Mouse (Mus musculus): ENCODE data around the gene Bcl6b.
A peak's percentile ranks its signal among the peaks of the same experiment; 100 is the strongest.

The Bcl6b gene

GRCm38 (mm10) chr11:70229260-70230010 is at the start of gene Bcl6b:
Gene Bcl6b (minus strand): TSS chr11:70229798.
- DNase-seq = no peak

GRCm38 (mm10) chr11:70278961-70279360 is 49.4 kb upstream of the Bcl6b start:
- no peak for DNase-seq

GRCm38 (mm10) chr11:70271641-70272040 is 42.0 kb upstream of the Bcl6b start:
- no peak for DNase-seq

- DNase-seq = no peak
These were observed 36.8 kb upstream of the Bcl6b start for GRCm38 (mm10) chr11:70266405-70266804.

GRCm38 (mm10) chr11:70265819-70266218 is 36.2 kb upstream of the Bcl6b start:
- no peak for DNase-seq

- DNase-seq = peak; percentile 65
These were observed 35.7 kb upstream of the Bcl6b start for GRCm38 (mm10) chr11:70265252-70265651.

- DNase-seq = no peak
These were observed 29.4 kb upstream of the Bcl6b start for GRCm38 (mm10) chr11:70259035-70259434.

- DNase-seq = no peak
These were observed 25.4 kb upstream of the Bcl6b start, which contains the start of gene Alox12 for GRCm38 (mm10) chr11:70254931-70255531. Gene Alox12 (minus strand): TSS chr11:70255353.

GRCm38 (mm10) chr11:70254337-70254736 is 24.7 kb upstream of the Bcl6b start:
- no peak for DNase-seq

- no peak for DNase-seq
These were observed 22.3 kb upstream of the Bcl6b start for GRCm38 (mm10) chr11:70251853-70252252.

- DNase-seq = no peak
These were observed 20.6 kb upstream of the Bcl6b start for GRCm38 (mm10) chr11:70250150-70250549.

- DNase-seq = peak; percentile 85
These were observed 17.7 kb upstream of the Bcl6b start for GRCm38 (mm10) chr11:70247136-70247845.

- no peak for DNase-seq
These were observed 13.0 kb upstream of the Bcl6b start for GRCm38 (mm10) chr11:70242591-70242990.

GRCm38 (mm10) chr11:70239541-70240279 is 10.1 kb upstream of the Bcl6b start, which contains the start of the genes Gm21988 and Rnasek:
Gene Gm21988 (minus strand): TSS chr11:70239830.
Gene Rnasek (minus strand): TSS chr11:70239842.
- peak; percentile 82 for DNase-seq

GRCm38 (mm10) chr11:70238591-70239440 is 9.2 kb upstream of the Bcl6b start:
- no peak for DNase-seq

GRCm38 (mm10) chr11:70237457-70238167 is 8.0 kb upstream of the Bcl6b start, which contains the start of gene 0610010K14Rik:
Gene 0610010K14Rik (minus strand): TSS chr11:70237914.
- DNase-seq = peak; percentile 98

GRCm38 (mm10) chr11:70236717-70237116 is 7.1 kb upstream of the Bcl6b start:
- DNase-seq = no peak

- no peak for DNase-seq
These were observed 5.8 kb upstream of the Bcl6b start for GRCm38 (mm10) chr11:70235254-70235900.

GRCm38 (mm10) chr11:70234497-70234896 is 4.9 kb upstream of the Bcl6b start:
- DNase-seq = no peak

GRCm38 (mm10) chr11:70234037-70234436 is 4.4 kb upstream of the Bcl6b start:
- DNase-seq = no peak

GRCm38 (mm10) chr11:70233016-70233415 is 3.4 kb upstream of the Bcl6b start:
- no peak for DNase-seq
